Mouse (Mus musculus): Measurements from ENCODE around the gene Gm14403. TPM values are rescaled to one million over a fixed set of nuclear protein-coding genes. Genes with fewer than 3 reads are reported as not detected.
"Not testable (repeated sequence)": the region's sequence is repeated elsewhere in the genome, so short reads cannot be mapped to it uniquely, and the experiment has no call there.

Gene Gm14403
- polyA plus RNA-seq, 1 experiment from 2014 or later: 4.4 TPM

DNA sequence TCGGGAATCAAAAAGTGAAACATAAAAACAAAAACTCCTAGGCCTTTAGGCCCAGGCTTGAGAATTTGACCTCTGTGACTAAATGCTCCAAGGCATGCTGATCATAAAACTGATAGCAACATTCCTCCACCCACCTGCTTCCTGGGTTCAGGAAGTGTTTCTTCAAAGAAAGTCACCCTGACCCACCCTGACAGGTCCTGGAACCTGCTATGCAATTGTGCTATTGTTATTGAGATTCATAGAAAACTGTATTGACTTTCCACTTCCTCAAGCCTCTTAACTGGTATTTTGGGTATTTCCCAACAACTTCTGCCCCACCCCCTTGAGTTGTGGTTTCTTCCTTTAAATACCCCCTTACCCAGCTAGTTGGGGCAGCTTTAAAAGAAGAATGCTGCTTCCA, 20.9 kb downstream of the Gm14403 start:
- not testable (repeated sequence) for H3K27me3 ChIP-seq; H3K36me3 ChIP-seq (replicated peaks); ATAC-seq (ENCODE audit: low FRiP score); H3K4me1 ChIP-seq; H3K27ac ChIP-seq; H3K4me2 ChIP-seq; H3K9ac ChIP-seq; H3K4me3 ChIP-seq (replicated peaks)
- peaks cover 24% of the 10 kb centered on the region for H3K9me3 ChIP-seq
- WGBS: 100% methylated on average over 1 of the region's 1 CpGs

DNA sequence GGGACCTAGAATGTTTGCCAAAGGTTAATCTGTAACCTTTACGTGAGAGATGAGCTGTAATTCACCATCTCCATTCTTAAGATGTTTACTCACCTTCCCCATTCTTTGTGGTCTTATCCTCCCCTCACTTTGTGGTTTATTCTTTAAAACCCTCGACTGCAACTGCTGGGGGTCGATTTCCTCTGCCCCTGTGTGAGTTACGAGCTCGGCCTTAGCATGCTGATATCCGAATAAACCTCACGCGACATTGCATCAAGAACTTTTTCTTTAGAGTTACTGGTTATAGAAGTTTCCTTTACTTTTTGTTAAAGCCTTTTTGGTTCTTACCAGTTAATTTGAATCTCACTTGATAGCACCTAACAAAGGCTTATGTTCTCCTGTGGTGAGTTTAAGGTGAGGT, 22.0 kb downstream of the Gm14403 start:
- H3K4me2 ChIP-seq: no peak overlapping the region
- no peak overlapping the region for H3K4me3 ChIP-seq (replicated peaks)
- H3K4me1 ChIP-seq: no peaks in the 10 kb centered on the region
- H3K36me3 ChIP-seq (replicated peaks): no peaks in the 10 kb centered on the region
- H3K27ac ChIP-seq: no peak overlapping the region
- no peak for ATAC-seq (ENCODE audit: low FRiP score)
- WGBS: 84% methylated on average over 8 of the region's 8 CpGs
- H3K9ac ChIP-seq: no peak overlapping the region
- no peaks in the 10 kb centered on the region for H3K27me3 ChIP-seq
- H3K9me3 ChIP-seq: peaks cover 22% of the 10 kb centered on the region

DNA sequence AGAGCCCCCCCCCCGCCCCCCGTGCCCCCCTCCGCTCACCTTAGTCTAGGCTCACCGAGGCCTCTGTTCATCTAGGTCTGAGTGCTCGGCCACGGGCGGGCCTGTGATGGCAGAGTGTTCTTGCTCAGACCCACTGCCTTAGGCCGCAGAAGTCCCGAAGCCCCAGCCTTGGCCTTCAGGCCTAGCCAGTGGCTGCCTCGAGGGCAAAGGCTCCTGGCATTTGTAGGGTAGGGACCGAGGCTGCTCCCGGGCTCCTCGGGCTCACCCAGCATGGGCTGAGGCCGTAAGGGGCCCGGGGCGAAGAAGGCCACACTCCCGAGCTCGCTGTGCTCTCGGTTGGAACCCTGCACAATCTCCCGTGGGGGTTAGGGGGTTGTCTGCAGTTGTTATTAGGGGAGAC, 25.0 kb downstream of the Gm14403 start:
- H3K9ac ChIP-seq: no peak overlapping the region
- no peak overlapping the region for H3K4me2 ChIP-seq
- no peaks in the 10 kb centered on the region for H3K36me3 ChIP-seq (replicated peaks)
- H3K4me3 ChIP-seq (replicated peaks): no peak overlapping the region
- H3K27me3 ChIP-seq: no peaks in the 10 kb centered on the region
- no peak for ATAC-seq (ENCODE audit: low FRiP score)
- H3K4me1 ChIP-seq: no peaks in the 10 kb centered on the region
- peaks cover 22% of the 10 kb centered on the region for H3K9me3 ChIP-seq
- 92% methylated on average over 20 of the region's 20 CpGs for WGBS
- H3K27ac ChIP-seq: no peak overlapping the region

DNA sequence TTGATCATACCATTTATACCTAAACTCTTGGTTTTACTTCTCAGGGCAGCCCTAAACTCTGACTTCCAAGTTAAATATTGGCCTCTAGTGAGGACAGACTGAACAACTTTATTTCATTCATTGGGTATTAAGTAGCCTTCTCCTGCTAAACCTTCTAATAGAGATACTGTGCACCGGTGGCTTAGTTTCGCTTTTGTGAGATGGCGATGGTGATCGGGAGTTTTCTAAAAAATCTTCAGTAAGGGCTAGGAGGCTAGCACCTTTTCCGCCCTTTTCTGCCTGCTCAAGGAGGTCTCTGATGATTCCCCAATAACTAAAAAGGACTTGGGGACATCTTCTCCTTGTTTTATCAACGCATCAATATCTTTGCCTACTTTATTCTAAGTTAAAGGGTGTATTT, 25.7 kb downstream of the Gm14403 start:
- WGBS: 92% methylated on average over 6 of the region's 6 CpGs
- not testable (repeated sequence) for H3K4me1 ChIP-seq; H3K9ac ChIP-seq; H3K27me3 ChIP-seq; H3K36me3 ChIP-seq (replicated peaks); H3K27ac ChIP-seq; H3K4me3 ChIP-seq (replicated peaks); H3K4me2 ChIP-seq; ATAC-seq (ENCODE audit: low FRiP score)
- peaks cover 20% of the 10 kb centered on the region for H3K9me3 ChIP-seq

DNA sequence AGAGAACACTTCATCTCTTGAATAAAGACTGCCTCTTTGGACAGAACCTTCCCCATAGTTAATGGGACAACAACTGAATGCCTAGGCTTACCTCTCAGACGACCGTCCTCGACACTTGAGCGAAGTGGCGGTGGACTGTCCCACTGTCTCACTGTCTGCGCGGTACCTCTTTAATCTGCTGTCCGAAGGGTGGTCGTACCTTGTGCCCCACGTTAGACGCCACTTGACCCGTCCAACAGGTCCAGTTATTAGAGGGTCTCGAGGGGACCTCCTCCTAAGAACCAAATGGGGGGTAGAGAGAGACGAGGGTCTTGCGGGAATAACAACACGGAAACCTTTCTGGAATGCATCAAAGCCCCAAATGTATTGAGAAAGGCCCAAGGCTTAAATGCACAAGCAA, 26.2 kb downstream of the Gm14403 start:
- not testable (repeated sequence) for H3K4me2 ChIP-seq; ATAC-seq (ENCODE audit: low FRiP score); H3K27me3 ChIP-seq; H3K36me3 ChIP-seq (replicated peaks); H3K4me1 ChIP-seq; H3K9ac ChIP-seq; H3K4me3 ChIP-seq (replicated peaks); H3K27ac ChIP-seq
- WGBS: 87% methylated on average over 16 of the region's 16 CpGs
- H3K9me3 ChIP-seq: peaks cover 18% of the 10 kb centered on the region

DNA sequence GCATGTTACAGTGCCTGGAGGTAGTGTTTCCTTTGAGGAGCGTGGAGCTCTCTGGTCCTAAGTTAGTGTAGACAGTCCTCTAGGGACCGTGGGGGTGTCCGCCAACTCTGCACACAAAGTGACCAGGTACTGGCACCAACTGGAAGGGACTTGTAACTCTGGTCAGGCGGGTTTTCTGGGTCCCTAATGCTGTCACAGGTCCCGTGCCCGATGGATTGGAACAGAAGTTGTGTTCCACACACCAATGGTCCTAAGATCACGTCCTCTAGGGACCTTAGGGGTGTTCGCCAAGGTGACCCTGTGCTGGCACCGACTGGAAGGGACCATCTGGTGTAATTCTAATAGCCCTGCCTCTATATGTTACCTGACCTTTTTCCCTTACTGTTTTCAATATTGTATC, 37.9 kb downstream of the Gm14403 start:
- WGBS: 80% methylated on average over 9 of the region's 9 CpGs
- no peaks in the 10 kb centered on the region for H3K27me3 ChIP-seq
- H3K27ac ChIP-seq: no peak overlapping the region
- ATAC-seq (ENCODE audit: low FRiP score): no peak
- H3K9me3 ChIP-seq: peaks cover 5% of the 10 kb centered on the region; the same call in 1 of the 2 replicates
- H3K9ac ChIP-seq: no peak overlapping the region
- H3K4me1 ChIP-seq: no peaks in the 10 kb centered on the region
- H3K4me2 ChIP-seq: no peak overlapping the region
- H3K4me3 ChIP-seq (replicated peaks): no peak overlapping the region
- no peaks in the 10 kb centered on the region for H3K36me3 ChIP-seq (replicated peaks)

DNA sequence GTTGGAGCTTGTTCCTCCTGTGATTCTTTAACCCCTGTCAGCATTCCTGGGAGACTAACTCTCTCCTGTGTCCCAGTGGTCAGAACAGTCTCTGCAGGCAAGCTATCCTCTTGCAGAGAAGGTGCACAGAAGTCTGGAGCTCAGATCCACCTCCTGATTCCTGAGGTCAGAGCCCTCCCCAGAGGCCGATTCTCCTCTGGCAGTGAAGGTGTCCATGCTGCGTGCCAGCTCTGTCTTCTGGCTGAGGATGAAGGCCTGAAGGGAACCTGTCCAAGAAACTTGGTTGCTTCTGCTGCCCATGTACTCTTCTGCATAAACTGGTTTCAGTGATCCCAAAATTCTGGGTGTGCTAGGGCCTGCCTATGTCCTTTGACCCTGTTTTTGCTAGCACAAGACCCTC, 39.1 kb downstream of the Gm14403 start:
- H3K4me1 ChIP-seq; ATAC-seq (ENCODE audit: low FRiP score); H3K27me3 ChIP-seq; H3K9me3 ChIP-seq; H3K36me3 ChIP-seq (replicated peaks); H3K4me3 ChIP-seq (replicated peaks); H3K27ac ChIP-seq; H3K9ac ChIP-seq; H3K4me2 ChIP-seq: not testable (repeated sequence)
- WGBS: 75% methylated on average over 2 of the region's 2 CpGs

DNA sequence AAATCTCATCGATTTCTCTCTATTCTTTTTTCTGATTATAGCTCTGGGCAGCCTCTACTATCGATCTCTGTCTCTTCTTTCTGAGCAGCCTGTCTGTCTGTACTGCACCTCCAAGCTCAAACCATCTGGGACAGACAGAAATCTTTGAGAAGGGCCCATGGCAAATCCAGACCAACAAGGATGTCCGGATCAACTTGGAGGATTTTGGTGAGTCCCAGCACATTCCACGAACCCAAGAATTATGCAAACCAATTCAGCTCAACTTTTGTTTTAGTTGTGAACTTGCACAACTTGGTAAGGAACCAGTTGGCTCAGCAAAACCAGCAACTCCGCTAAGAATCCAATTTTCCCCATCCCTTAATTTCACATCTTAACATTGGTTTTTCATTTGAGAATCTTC, 39.7 kb downstream of the Gm14403 start:
- not testable (repeated sequence) for H3K27ac ChIP-seq; H3K36me3 ChIP-seq (replicated peaks); H3K9ac ChIP-seq; H3K4me3 ChIP-seq (replicated peaks); ATAC-seq (ENCODE audit: low FRiP score); H3K4me2 ChIP-seq; H3K9me3 ChIP-seq; H3K27me3 ChIP-seq; H3K4me1 ChIP-seq
- 86% methylated on average over 5 of the region's 5 CpGs for WGBS

DNA sequence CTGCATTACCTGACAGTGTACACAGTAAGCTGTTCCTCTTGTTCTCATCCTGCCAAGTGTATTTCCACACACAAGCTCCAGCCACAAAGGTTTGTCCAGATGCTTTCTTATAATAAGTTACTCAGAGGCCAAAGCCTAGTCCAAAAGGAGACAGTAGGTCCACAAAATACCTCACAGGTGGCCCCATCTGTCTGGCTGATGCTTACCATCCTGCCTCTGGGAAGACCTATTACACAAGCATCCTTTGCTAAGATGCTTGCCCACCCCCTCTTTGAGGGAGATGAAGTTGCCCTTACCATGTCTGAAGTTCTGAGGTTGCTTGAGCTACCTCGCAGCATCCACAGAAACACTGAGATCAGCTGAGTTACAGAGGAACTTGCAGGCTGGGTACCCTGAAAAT, 57.2 kb downstream of the Gm14403 start:
- not testable (repeated sequence) for H3K4me1 ChIP-seq; ATAC-seq (ENCODE audit: low FRiP score); H3K27me3 ChIP-seq; H3K27ac ChIP-seq; H3K9ac ChIP-seq; H3K9me3 ChIP-seq; H3K4me3 ChIP-seq (replicated peaks); H3K4me2 ChIP-seq; H3K36me3 ChIP-seq (replicated peaks)
- 78% methylated on average over 1 of the region's 1 CpGs for WGBS

Other genes with a start within 250 kb of the Gm14403 start
- gene Gm14409, start 231.2 kb upstream of the Gm14403 start, polyA plus RNA-seq (2016; fragmentation: Nextera tagmentation; extraction: Ambion mirVana): not detected in 2 replicates
- gene Gm14412, start 173.9 kb upstream of the Gm14403 start, polyA plus RNA-seq (2016; fragmentation: Nextera tagmentation; extraction: Ambion mirVana): not detected in 2 replicates
- gene Gm14418, start 99.9 kb upstream of the Gm14403 start, polyA plus RNA-seq (2016; fragmentation: Nextera tagmentation; extraction: Ambion mirVana): 8.1 and 10.1 TPM in 2 replicates
- 10.6 and 12.7 TPM in 2 replicates for gene Zfp970, start 33.5 kb upstream of the Gm14403 start, polyA plus RNA-seq (2016; fragmentation: Nextera tagmentation; extraction: Ambion mirVana)
- not detected in 2 replicates for gene Gm14406, start 80.0 kb downstream of the Gm14403 start, polyA plus RNA-seq (2016; fragmentation: Nextera tagmentation; extraction: Ambion mirVana)